ENCODE assay signal across 19 mouse cellular contexts in genomic region chr3:85619345-85619744, GRCm38 (mm10).
"Had no signal": no experiment of that assay in that cellular context is flagged by ENCODE, and none has a peak within 500 bp of the region (broad histone marks: within the 10 kb centered on the region; RNA-seq: fewer than 3 reads in every experiment).

No protein-coding gene starts in this region.

- H3K4me1 ChIP-seq: heart, embryonic 13.5 days; heart, embryonic 15.5 days; hindbrain, embryonic 13.5 days; hindbrain, embryonic 15.5 days; kidney, embryonic 15.5 days; limb, embryonic 13.5 days; limb, embryonic 15.5 days had no signal

- H3K4me3 ChIP-seq: heart, adult 2 months; heart, embryonic 13.5 days; heart, embryonic 15.5 days; hindbrain, embryonic 13.5 days; hindbrain, embryonic 15.5 days; kidney, embryonic 15.5 days; limb, embryonic 13.5 days; limb, embryonic 15.5 days; liver, embryonic 12.5 days had no signal

- DNase-seq: gastrocnemius, postnatal 36 days; heart, adult 11 months; heart, adult 2 months; heart, postnatal 14 days; heart, postnatal 36 days; kidney, adult 11 months; kidney, postnatal 14 days; left cerebral cortex, postnatal 4 days had no signal

- H3K27ac ChIP-seq: heart, adult 2 months; heart, embryonic 13.5 days; heart, embryonic 15.5 days; hindbrain, embryonic 13.5 days; hindbrain, embryonic 15.5 days; hindbrain, postnatal 0 days; kidney, embryonic 15.5 days; kidney, postnatal 0 days; limb, embryonic 13.5 days; limb, embryonic 15.5 days; liver, embryonic 12.5 days; liver, embryonic 14.5 days had no signal
